Mouse (Mus musculus): ENCODE data around the gene Wdfy2.
A peak's percentile ranks its signal among the peaks of the same experiment; 100 is the strongest.

GRCm38 (mm10) chr14:62975046-62975445 is 137.6 kb downstream of the Wdfy2 start:
- TF ChIP-seq CTCF (IDR thresholded peaks at IDR 0.05; ENCODE audit: low read depth, low read length) (peak; percentile 63), EP300 (IDR thresholded peaks at IDR 0.05; ENCODE audit: insufficient read depth, low read depth, low read length) (no peak), POLR2A (IDR thresholded peaks at IDR 0.05; ENCODE audit: insufficient read depth, low read length) (no peak)

Data from ES-Bruce4 (cell line).